Mouse (Mus musculus) ES-Bruce4 (cell line): ENCODE data around the gene Dand5.
"Not testable (repeated sequence)": the region's sequence is repeated elsewhere in the genome, so short reads cannot be mapped to it uniquely, and the experiment has no call there.

Source experiments
- CTCF ChIP-seq: IDR thresholded peaks from one replicate; pipeline ENCODE4 v1.8.1; 2011; ENCODE audit warnings: low read depth, low read length
- EP300 ChIP-seq: IDR thresholded peaks from 2 replicates; pipeline ENCODE4 v1.6.1; 2011; ENCODE audit warnings: low read depth, low read length; ENCODE audit not compliant: insufficient read depth
- POLR2A ChIP-seq: IDR thresholded peaks from one replicate; pipeline ENCODE4 v1.8.1; 2011; ENCODE audit warnings: low read length; ENCODE audit not compliant: insufficient read depth

DNA sequence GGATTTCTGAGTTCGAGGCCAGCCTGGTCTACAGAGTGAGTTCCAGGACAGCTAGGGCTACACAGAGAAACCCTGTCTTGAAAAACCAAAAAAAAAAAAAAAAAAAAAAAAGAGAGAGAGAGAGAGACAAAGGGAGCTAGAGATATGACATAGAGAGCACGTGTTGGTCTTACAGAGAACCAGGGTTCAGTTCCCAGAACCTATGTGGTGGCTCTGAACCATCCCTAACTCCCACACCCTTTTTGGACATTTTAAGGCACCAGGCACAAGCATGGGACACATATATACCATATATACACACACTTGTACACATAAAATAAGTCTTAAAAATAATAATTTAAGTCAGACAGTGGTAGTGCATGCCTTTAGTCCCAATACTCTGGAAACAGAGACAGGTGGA, 3.9 kb upstream of the Dand5 start:
- TF ChIP-seq CTCF, POLR2A, EP300: not testable (repeated sequence)
